Mouse (Mus musculus): ENCODE measurements around the gene Grk5.

DNA sequence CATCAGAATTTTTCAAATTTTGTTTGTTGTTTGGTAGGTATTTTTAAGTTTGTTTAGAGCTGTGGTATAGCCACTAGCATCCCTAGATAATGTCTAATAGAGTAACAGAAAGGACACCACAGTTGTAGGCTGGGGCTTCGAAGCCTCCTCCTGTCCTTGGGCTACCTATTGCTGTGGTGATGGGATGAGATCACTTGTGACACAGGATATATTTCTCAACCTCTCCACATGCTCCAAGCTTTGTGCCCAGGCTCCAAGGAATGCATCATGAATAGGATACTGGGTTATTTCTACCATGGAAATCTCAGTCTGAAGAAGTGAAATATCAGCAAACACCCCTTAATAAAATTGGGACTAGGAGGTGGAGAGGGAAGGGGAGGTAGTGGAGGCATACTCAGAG is 198.2 kb downstream of the Grk5 start:
- TF ChIP-seq CTCF (IDR thresholded peaks at IDR 0.05; ENCODE audit: low read depth) (no peak), EP300 (IDR thresholded peaks at IDR 0.05; ENCODE audit: low read depth) (no peak)

Measured in liver, embryonic 14.5 days (tissue).